Mouse (Mus musculus) layer of hippocampus, postnatal 10 days (tissue): ENCODE measurements around the gene Methig1. TPM values are rescaled to one million over a fixed set of nuclear protein-coding genes. Genes with fewer than 3 reads are reported as not detected.
"Not testable (repeated sequence)": the region's sequence is repeated elsewhere in the genome, so short reads cannot be mapped to it uniquely, and the experiment has no call there.

Source experiments
- DNase-seq, 2 experiments: peaks; one replicate each; pipeline ENCODE4 v3.0.0; 2021; ENCODE audit warnings: low spot score in 2 of 2
- total RNA-seq, 2 experiments: library from RNA; stranded (reverse); gene quantifications; 2 replicates each; pipeline ENCODE4 v1.2.3; 2021

Gene Methig1
- total RNA-seq, 2 experiments from 2014 or later: not detected

- no peak for DNase-seq
Observed at GRCm38 (mm10) chr15:100393016-100393415, 40.1 kb downstream of the Methig1 start.

GRCm38 (mm10) chr15:100395561-100395960 is 42.6 kb downstream of the Methig1 start:
- no peak for DNase-seq

DNA sequence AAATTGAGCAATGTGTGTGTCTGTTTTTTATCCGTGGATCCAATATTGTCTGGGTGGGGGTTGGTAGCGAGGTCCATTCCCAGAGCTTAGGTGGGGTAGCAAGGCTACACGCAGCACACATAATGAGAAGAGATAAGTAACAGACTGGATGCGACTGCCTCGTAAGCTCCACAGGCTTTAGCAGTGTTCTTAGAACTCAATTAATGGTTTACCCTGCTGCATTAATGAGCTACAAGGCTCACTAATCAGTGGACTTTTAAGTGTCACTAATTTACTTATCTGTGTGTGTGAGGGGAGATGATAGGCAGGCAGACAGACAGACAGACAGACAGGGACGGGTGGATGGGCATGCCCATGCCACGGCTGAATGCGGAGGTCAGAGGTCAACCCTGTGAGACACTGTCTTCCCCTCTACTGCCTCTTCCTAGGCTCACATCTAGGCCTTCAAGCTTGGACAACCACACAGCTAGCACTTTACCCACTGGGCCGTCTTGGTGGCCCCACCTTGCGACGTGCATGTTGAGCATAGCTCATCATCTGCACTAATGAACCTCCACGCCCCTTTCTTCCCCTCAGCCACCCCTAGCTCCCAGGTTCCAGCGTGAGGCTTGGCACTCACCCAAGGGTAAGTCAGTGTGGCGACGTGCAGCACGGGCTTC is 47.8 kb downstream of the Methig1 start:
- no peak for DNase-seq

GRCm38 (mm10) chr15:100401811-100402210 is 48.9 kb downstream of the Methig1 start:
- DNase-seq: no peak

DNA sequence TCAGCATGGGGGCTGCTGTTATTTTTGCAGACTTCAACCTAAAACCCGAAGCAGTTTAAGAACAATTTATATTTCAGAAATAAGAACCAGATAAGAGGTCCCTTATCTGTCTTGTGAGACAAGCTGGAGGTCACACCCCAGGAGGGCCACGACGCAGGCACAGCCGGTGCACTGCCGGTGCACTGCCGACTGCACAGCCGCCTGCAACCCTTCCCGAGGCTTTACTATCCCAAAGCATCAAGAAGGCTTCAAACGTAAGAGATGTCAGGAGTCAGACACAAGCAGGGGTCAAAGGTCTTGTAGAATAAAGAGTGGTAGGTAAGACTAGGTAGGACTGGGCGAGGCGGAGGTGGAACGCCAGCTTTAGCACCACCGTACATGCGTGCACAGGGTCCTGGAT is 49.4 kb downstream of the Methig1 start:
- no peak for DNase-seq

GRCm38 (mm10) chr15:100402798-100403197 is 49.8 kb downstream of the Methig1 start:
- no peak for DNase-seq

DNA sequence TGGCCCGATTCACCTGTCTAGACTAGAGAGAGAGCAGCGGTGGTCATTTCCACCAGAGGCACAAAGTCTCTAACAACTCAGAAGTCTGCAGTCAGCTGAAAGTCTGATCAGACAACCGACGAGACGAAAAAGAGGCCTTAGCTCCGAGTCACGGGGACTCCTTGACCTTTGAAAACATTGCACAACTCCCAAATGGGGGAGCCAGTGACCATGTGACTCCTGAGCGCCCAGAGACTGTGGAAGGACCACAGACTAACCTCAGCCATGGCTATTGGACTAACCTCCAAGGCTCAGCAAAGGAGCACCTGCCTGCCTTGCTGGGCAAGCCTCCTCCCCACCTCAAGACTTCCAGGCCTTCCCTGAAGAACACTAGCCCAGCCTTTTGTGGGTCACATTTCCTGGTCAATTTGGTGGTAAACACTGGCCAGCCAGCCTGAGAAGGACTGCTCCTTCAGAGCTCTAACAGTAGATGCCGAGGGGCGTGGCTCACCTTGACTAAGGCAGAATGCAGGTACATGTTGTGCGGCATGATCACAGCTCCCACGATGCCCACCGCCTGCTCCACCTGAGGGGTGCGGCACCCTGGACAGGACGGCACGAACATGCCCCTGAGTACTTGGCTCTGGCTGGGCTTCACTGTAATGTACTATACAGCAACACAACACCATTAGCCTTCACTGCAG is 50.5 kb downstream of the Methig1 start:
- no peak for DNase-seq

DNA sequence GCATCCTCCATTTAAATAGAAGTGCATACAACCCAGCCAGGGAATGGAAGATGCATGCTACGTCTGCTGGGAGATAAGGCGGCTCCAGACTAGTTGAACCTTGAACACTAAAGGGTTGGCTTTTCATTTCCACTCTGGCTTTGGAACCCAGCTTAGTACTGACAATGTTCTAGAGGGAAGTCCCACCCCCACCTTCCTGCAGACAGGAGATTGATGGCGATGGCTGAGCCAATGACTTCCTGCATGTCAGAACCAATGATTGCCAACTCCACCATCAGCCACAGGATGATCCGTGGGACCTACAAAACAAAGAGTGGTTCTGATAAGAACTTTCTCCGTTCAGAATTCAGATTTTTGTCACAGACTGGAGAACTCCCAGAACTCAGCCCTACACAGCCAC is 53.1 kb downstream of the Methig1 start:
- DNase-seq: no peak

DNA sequence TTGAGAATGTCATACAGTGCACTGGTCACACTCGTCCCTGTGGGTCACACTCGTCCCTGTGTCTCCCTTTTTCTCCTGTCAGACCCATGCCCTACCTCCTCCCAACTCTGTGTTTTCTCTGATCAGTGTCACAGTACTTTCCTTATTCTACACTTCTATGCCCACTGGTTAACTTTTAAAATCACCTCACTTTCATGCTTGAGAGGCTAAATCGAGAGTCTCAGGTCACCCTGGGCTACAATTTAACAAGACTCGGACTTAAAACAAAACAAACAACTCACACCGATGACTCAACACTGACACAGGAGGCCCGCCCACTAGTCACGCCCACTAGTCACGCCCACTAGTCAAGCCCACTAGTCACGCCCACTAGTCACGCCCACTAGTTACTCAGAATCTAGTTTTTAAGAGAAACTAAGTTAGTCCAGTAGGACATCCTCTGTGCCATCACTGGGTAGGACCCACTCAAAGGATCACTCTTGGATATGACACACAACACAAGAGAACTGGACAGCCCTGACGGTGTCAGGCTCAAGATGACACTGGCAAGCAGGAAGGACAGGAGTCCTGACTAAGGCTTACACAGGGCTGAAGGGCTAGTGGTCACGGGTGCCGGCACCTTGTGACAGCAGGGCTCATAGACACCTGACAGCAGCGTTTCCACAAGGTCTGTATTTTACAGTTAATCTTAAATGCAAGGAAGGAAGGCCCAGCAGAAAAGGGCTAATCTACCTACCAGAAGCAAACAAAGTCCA is 58.1 kb downstream of the Methig1 start:
- DNase-seq: no peak

DNA sequence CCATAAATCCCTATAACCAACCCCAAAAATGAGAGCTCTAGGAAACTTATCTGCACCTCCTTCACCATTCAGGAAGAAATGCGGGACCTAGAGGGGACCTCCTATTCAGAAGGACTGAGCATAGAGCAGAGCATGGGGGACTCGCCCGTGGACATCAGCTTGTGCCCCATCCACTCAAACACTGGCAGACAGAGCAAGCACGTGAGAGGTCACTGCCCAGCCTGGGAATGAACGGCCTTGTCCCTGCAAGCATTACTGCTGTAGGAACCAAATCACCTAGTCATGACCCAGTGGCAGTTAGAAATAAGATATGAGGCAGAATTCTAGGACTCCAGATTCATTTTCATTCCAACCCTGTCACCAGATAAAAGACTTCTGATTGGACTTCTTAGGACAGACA is 58.8 kb downstream of the Methig1 start:
- no peak for DNase-seq

- no peak for DNase-seq
Observed at GRCm38 (mm10) chr15:100413306-100413705, 60.4 kb downstream of the Methig1 start.

DNA sequence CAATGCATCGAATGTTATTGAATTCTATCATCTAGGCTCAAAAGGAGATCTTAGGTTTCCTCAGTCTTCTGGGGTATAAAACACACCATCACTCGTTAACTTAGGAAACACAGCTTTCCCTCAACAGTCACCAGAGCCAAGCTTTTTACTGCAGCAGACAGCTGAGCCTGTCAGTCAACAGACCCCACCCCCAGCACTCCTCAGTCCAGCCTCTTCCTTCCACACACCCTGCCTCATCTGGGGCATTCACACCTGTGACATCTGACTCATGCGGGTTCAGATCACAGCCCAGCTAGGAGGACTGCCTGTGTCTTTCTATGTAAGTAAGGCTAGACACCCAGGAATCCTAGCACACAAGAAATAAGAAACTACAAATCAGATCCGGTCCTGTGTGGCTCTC is 61.1 kb downstream of the Methig1 start:
- DNase-seq: no peak

DNA sequence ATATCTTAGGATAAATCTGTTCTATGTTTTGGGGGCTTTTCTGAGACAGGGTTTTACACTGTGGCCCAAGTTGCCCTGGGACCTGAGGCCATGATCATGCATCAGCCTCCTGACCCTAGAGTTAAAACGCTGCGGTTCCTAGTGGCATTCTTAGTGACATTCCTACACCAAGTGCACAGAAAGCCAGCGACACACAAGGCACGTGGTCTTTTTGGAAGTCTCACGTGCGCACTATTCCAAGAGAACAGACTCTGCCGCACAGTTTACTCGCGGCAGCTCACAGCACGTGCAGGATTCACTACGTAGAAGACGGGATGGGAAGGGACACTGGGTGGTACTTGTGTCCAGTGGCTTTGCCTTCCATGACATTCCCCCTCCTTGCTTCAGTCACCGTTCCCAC is 62.0 kb downstream of the Methig1 start:
- DNase-seq: no peak

DNA sequence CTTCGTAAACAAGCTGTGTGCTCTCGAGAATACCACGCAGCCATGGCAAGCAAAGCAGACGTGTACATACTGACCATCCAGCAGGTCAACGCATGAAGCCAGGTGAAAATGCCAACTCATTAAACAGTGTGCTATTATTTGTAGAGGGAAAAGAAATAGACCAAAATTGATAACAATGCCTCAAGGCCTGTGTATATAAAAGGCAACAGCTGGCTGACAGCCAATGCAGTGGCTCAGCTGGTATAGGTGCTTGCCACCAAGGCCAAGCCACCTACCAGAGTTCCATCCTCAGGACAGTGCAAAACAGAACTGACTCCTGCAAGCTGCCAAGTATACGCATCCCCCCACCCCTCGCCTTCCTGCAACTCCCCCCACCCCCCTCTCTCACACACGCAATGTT is 62.7 kb downstream of the Methig1 start:
- no peak for DNase-seq

DNA sequence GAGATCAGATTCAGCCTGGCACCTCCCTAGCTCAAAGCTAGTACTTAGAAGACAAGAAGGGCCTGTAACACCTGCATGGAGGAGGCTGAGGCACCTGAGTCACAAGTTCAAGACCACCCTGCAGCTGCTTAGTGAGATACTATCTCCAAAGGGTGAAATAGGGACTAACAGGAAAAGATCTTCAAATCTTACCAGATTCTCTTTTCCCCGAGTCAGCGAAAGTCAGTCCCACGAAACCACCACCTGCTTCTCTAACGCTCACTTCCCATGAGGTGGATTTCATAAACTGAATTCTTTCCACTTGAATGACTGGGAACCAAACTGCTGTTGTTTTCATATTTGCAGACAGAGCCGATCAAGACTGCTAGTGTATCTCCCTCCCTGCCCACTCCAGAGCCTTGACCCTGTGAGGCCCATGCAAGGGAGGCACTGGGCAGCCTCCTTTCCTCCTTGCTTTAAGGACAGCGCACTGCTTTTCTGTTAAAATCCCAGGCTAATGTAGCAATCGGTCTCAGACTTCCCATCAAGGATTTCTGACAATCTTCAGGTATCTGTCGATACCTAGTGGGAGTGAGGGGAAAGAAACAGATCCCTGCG is 65.0 kb downstream of the Methig1 start:
- no peak for DNase-seq

- no peak for DNase-seq
Observed at GRCm38 (mm10) chr15:100419311-100419710, 66.4 kb downstream of the Methig1 start.

GRCm38 (mm10) chr15:100419901-100420745 is 67.2 kb downstream of the Methig1 start:
- no peak for DNase-seq

- DNase-seq: no peak
Observed at GRCm38 (mm10) chr15:100421059-100421757, 68.3 kb downstream of the Methig1 start.

DNA sequence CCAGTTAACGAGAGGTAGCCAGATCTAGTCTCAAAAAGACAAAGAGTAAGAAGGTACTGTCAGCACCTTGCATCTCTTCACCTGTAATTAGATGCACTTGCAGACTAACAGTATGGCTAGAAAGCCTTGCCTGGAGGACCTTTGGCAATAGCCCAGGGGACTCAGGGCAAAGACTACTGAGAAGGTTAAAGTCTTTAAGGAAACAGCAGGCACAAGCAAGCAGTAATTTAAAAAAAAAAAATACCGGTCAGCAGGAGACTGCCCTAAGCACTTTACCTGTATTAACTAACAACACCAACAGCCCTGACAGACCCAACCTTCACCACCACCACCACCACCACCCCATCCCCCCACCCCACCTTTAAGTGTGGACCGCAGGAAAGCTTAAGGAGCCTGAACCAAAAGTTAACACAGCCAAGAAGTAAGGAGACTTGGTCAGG is 68.8 kb downstream of the Methig1 start, which contains the start of gene Gm5475:
Gene Gm5475, plus strand, starts transcription at position 390 of the 440 bp plus-strand sequence.
- not testable (repeated sequence) for DNase-seq

DNA sequence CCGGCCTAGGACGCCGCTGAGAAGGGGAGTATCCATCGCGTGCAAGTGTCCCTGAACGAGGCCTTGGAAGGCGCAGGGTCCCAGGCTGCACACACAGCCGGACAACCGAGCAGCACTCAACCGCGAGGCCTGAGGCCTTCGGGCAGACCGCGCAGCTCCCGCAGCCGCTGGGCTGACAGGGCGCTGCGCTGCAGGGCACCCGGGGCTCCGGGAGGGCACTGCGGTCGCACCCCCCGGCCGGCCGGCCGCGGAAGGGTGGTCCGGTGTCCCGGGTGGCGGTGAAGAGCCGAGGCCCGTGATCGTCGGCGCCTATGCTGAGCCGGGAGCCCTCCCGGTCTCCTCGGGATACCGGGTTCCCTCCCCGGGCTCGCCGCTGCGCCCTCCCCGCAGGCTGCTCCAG is 69.5 kb downstream of the Methig1 start:
- no peak for DNase-seq
